19 mouse cellular contexts compared by ENCODE assay signal in the genomic region with DNA sequence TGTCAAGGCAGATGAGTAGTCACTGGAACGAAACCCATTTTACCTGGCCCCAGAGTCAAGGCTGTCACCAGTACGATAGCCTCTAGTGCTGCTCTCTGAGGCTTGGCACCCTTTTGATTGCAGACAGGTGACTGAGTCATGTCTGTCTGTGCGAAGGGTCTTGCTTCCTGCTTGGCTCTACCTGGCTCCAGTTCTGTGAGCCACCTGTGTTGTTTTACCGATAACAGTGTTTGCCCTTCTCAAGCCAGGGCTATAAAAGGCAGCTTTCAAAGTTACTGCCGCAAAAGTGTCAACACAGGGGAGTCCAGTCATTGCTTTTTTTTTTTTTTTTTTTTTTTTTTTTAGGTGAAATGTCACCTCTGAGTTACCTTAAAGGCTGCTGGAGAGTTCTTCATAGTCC.
DNase-seq lines count a peak whose midpoint lies in the region; ATAC-seq lines count a peak whose summit lies in the region.
"Had no signal": no experiment of that assay in that cellular context is flagged by ENCODE, and none has a peak within 500 bp of the region (broad histone marks: within the 10 kb centered on the region; RNA-seq: fewer than 3 reads in every experiment).

No protein-coding gene starts in this region.

- H3K4me2 ChIP-seq in liver, embryonic 15.5 days, result no peak overlapping the region
- no peak overlapping the region for H3K4me2 ChIP-seq in liver, embryonic 11.5 days
- 0 out of 2 replicates have a peak overlapping the region, but pooled peaks have one; percentile 14 for H3K4me2 ChIP-seq in intestine, embryonic 15.5 days (replicated peaks)
- no peak overlapping the region for H3K4me2 ChIP-seq in limb, embryonic 13.5 days (replicated peaks)
- H3K4me2 ChIP-seq in stomach, embryonic 14.5 days (replicated peaks; ENCODE audit: low read depth, low read length), result no peak overlapping the region
- H3K4me2 ChIP-seq in midbrain, embryonic 14.5 days (ENCODE audit: low read length), result no peak overlapping the region
- H3K4me2 ChIP-seq: limb, embryonic 15.5 days; neural tube, embryonic 12.5 days had no signal

- 66% methylated on average over 5 of the region's 5 CpGs for WGBS in liver, embryonic 15.5 days (ENCODE audit: insufficient replicate concordance)
- WGBS in liver, embryonic 11.5 days, result 77% methylated on average over 5 of the region's 5 CpGs
- 58% methylated on average over 5 of the region's 5 CpGs for WGBS in intestine, embryonic 15.5 days
- WGBS in limb, embryonic 13.5 days, result 51% methylated on average over 5 of the region's 5 CpGs
- 68% methylated on average over 5 of the region's 5 CpGs for WGBS in stomach, embryonic 14.5 days
- WGBS in midbrain, embryonic 14.5 days, result 94% methylated on average over 5 of the region's 5 CpGs

- no peak overlapping the region for H3K9ac ChIP-seq in liver, embryonic 15.5 days
- no peak overlapping the region for H3K9ac ChIP-seq in liver, embryonic 11.5 days (ENCODE audit: low read depth, low read length)
- no peak overlapping the region for H3K9ac ChIP-seq in intestine, embryonic 15.5 days
- no peak overlapping the region for H3K9ac ChIP-seq in limb, embryonic 13.5 days
- no peak overlapping the region for H3K9ac ChIP-seq in stomach, embryonic 14.5 days (replicated peaks; ENCODE audit: low read depth, low read length)
- no peak overlapping the region for H3K9ac ChIP-seq in midbrain, embryonic 14.5 days (replicated peaks; ENCODE audit: low read length)
- H3K9ac ChIP-seq: limb, embryonic 15.5 days; neural tube, embryonic 12.5 days had no signal

- H3K27me3 ChIP-seq in liver, embryonic 15.5 days, result no peaks in the 10 kb centered on the region
- no peaks in the 10 kb centered on the region for H3K27me3 ChIP-seq in liver, embryonic 11.5 days (replicated peaks; ENCODE audit: control insufficient read depth, insufficient read depth, low read length)
- no peaks in the 10 kb centered on the region for H3K27me3 ChIP-seq in intestine, embryonic 15.5 days (replicated peaks)
- H3K27me3 ChIP-seq in limb, embryonic 13.5 days, result no peaks in the 10 kb centered on the region
- H3K27me3 ChIP-seq in stomach, embryonic 14.5 days (ENCODE audit: control insufficient read depth, insufficient read depth, low read length), result no peaks in the 10 kb centered on the region
- H3K27me3 ChIP-seq in midbrain, embryonic 14.5 days (ENCODE audit: control insufficient read depth, insufficient read depth, low read length), result no peaks in the 10 kb centered on the region
- H3K27me3 ChIP-seq: limb, embryonic 15.5 days; neural tube, embryonic 12.5 days; Patski had no signal

- no peaks in the 10 kb centered on the region for H3K9me3 ChIP-seq in liver, embryonic 15.5 days (replicated peaks)
- H3K9me3 ChIP-seq in liver, embryonic 11.5 days (ENCODE audit: control insufficient read depth, low read length), result no peaks in the 10 kb centered on the region
- no peaks in the 10 kb centered on the region for H3K9me3 ChIP-seq in intestine, embryonic 15.5 days
- H3K9me3 ChIP-seq in limb, embryonic 13.5 days, result no peaks in the 10 kb centered on the region
- H3K9me3 ChIP-seq in stomach, embryonic 14.5 days (ENCODE audit: control insufficient read depth, low read depth, low read length), result no peaks in the 10 kb centered on the region
- no peaks in the 10 kb centered on the region for H3K9me3 ChIP-seq in midbrain, embryonic 14.5 days (ENCODE audit: control insufficient read depth, low read length)
- H3K9me3 ChIP-seq: limb, embryonic 15.5 days; neural tube, embryonic 12.5 days had no signal

- no peak overlapping the region for H3K27ac ChIP-seq in liver, embryonic 15.5 days (replicated peaks)
- H3K27ac ChIP-seq in liver, embryonic 11.5 days (ENCODE audit: low read depth, low read length), result no peak overlapping the region
- H3K27ac ChIP-seq in intestine, embryonic 15.5 days, result 0 out of 2 replicates have a peak overlapping the region, but pooled peaks have one; percentile 32
- H3K27ac ChIP-seq in limb, embryonic 13.5 days, result peak overlapping the region; percentile 58; the same call in 1 of the 2 replicates
- no peak overlapping the region for H3K27ac ChIP-seq in stomach, embryonic 14.5 days (ENCODE audit: low read length)
- H3K27ac ChIP-seq in midbrain, embryonic 14.5 days (replicated peaks; ENCODE audit: low read depth, low read length), result no peak overlapping the region
- H3K27ac ChIP-seq: limb, embryonic 15.5 days; neural tube, embryonic 12.5 days had no signal

- 0 out of 2 replicates have a peak, but pooled peaks cover 11% of the 10 kb centered on the region for H3K4me1 ChIP-seq in liver, embryonic 15.5 days (replicated peaks)
- no peaks in the 10 kb centered on the region for H3K4me1 ChIP-seq in liver, embryonic 11.5 days (replicated peaks; ENCODE audit: control insufficient read depth, insufficient read depth, low read length)
- no peaks in the 10 kb centered on the region for H3K4me1 ChIP-seq in intestine, embryonic 15.5 days (replicated peaks)
- peaks cover 7% of the 10 kb centered on the region for H3K4me1 ChIP-seq in limb, embryonic 13.5 days
- H3K4me1 ChIP-seq in stomach, embryonic 14.5 days (ENCODE audit: control insufficient read depth, insufficient read depth, low read length), result no peaks in the 10 kb centered on the region
- no peaks in the 10 kb centered on the region for H3K4me1 ChIP-seq in midbrain, embryonic 14.5 days (ENCODE audit: control insufficient read depth, insufficient read depth, low read length)
- H3K4me1 ChIP-seq: limb, embryonic 15.5 days; neural tube, embryonic 12.5 days had no signal

- H3K36me3 ChIP-seq in liver, embryonic 15.5 days (replicated peaks), result no peaks in the 10 kb centered on the region
- no peaks in the 10 kb centered on the region for H3K36me3 ChIP-seq in liver, embryonic 11.5 days (ENCODE audit: control insufficient read depth, insufficient read depth, low read length)
- no peaks in the 10 kb centered on the region for H3K36me3 ChIP-seq in intestine, embryonic 15.5 days
- H3K36me3 ChIP-seq in limb, embryonic 13.5 days, result no peaks in the 10 kb centered on the region
- H3K36me3 ChIP-seq in stomach, embryonic 14.5 days (ENCODE audit: control insufficient read depth, insufficient read depth, low read length), result no peaks in the 10 kb centered on the region
- no peaks in the 10 kb centered on the region for H3K36me3 ChIP-seq in midbrain, embryonic 14.5 days (ENCODE audit: control insufficient read depth, insufficient read depth, low read length)
- H3K36me3 ChIP-seq: limb, embryonic 15.5 days; neural tube, embryonic 12.5 days had no signal

- peak; percentile 51; the same call in 1 of the 2 replicates for ATAC-seq in liver, embryonic 15.5 days (ENCODE audit: insufficient read depth)
- no peak for ATAC-seq in liver, embryonic 11.5 days (replicated peaks; ENCODE audit: low FRiP score)
- peak; percentile 95 for ATAC-seq in intestine, embryonic 15.5 days
- ATAC-seq in limb, embryonic 13.5 days (ENCODE audit: low FRiP score, low read depth), result no peak
- ATAC-seq in stomach, embryonic 14.5 days (ENCODE audit: insufficient number of reproducible peaks, insufficient read depth, low FRiP score, low read depth), result peak; percentile 88
- no peak for ATAC-seq in midbrain, embryonic 14.5 days (ENCODE audit: low FRiP score, low TSS enrichment)
- no peak for ATAC-seq in CD4-positive, CD25-positive, alpha-beta regulatory T cell, adult 4 months
- ATAC-seq: activated CD4-positive, CD25-positive, alpha-beta regulatory T cell, adult 4 months; forebrain, embryonic 16.5 days; Patski had no signal

- no peak for DNase-seq in liver, embryonic 11.5 days (ENCODE audit: low spot score)
- no peak for DNase-seq in midbrain, embryonic 14.5 days
- DNase-seq in retina, postnatal 1 day, result no peak
- DNase-seq: adrenal gland, postnatal 25 days; B cell, adult 2 months; cerebellum, adult 8-10 months; heart, adult 18-20 months; kidney, postnatal 25 days; thymus, postnatal 4 days had no signal

- no peak overlapping the region for H3K4me3 ChIP-seq in liver, embryonic 15.5 days (replicated peaks)
- no peak overlapping the region for H3K4me3 ChIP-seq in liver, embryonic 11.5 days (ENCODE audit: low read depth, low read length)
- no peak overlapping the region for H3K4me3 ChIP-seq in intestine, embryonic 15.5 days (replicated peaks)
- H3K4me3 ChIP-seq in limb, embryonic 13.5 days, result no peak overlapping the region
- H3K4me3 ChIP-seq in stomach, embryonic 14.5 days (ENCODE audit: low read depth, low read length), result no peak overlapping the region
- no peak overlapping the region for H3K4me3 ChIP-seq in midbrain, embryonic 14.5 days (replicated peaks; ENCODE audit: low read depth, low read length)
- H3K4me3 ChIP-seq: limb, embryonic 15.5 days; neural tube, embryonic 12.5 days had no signal

Comparison
In these comparisons a context has a peak if more than half of its experiments do, and no peak if none do; other contexts are left out.
1. ATAC-seq: peak in liver, embryonic 15.5 days (single experiment), intestine, embryonic 15.5 days (single experiment) and stomach, embryonic 14.5 days (single experiment); none in liver, embryonic 11.5 days (single experiment), limb, embryonic 13.5 days (single experiment), midbrain, embryonic 14.5 days (single experiment) and CD4-positive, CD25-positive, alpha-beta regulatory T cell, adult 4 months (single experiment).
2. H3K27ac ChIP-seq: peak in intestine, embryonic 15.5 days (single experiment) and limb, embryonic 13.5 days (single experiment); none in liver, embryonic 15.5 days (single experiment), liver, embryonic 11.5 days (single experiment), stomach, embryonic 14.5 days (single experiment) and midbrain, embryonic 14.5 days (single experiment).